Mouse (Mus musculus) brain, embryonic 18.5 days (tissue): ENCODE data around the gene Man2a2.
A peak's percentile ranks its signal among the peaks of the same experiment; 100 is the strongest.

Experiments
- DNase-seq: peaks from one replicate; pipeline ENCODE4 v3.0.0-alpha.2; 2012; ENCODE audit warnings: low read depth, low spot score

Man2a2 gene

GRCm38 (mm10) chr7:80371041-80371751 is at the start of gene Man2a2:
TSS of gene Man2a2 (minus strand) at chr7:80371375.
- DNase-seq = peak; percentile 46

- DNase-seq = no peak
Measured at GRCm38 (mm10) chr7:80420586-80420985, 49.4 kb upstream of the Man2a2 start.

- no peak for DNase-seq
Measured at GRCm38 (mm10) chr7:80419278-80419677, 48.1 kb upstream of the Man2a2 start.

- DNase-seq = no peak
Measured at GRCm38 (mm10) chr7:80418036-80418435, 46.9 kb upstream of the Man2a2 start.

GRCm38 (mm10) chr7:80417601-80418000 is 46.4 kb upstream of the Man2a2 start:
- no peak for DNase-seq

- no peak for DNase-seq
Measured at GRCm38 (mm10) chr7:80416969-80417368, 45.8 kb upstream of the Man2a2 start.

- DNase-seq = no peak
Measured at GRCm38 (mm10) chr7:80414303-80414855, 43.2 kb upstream of the Man2a2 start.

GRCm38 (mm10) chr7:80413512-80414302 is 42.5 kb upstream of the Man2a2 start:
- DNase-seq = no peak

GRCm38 (mm10) chr7:80412781-80413180 is 41.6 kb upstream of the Man2a2 start:
- no peak for DNase-seq

GRCm38 (mm10) chr7:80412279-80412678 is 41.1 kb upstream of the Man2a2 start:
- DNase-seq = no peak

- no peak for DNase-seq
Measured at GRCm38 (mm10) chr7:80410380-80410779, 39.2 kb upstream of the Man2a2 start.

- no peak for DNase-seq
Measured at GRCm38 (mm10) chr7:80407712-80408111, 36.5 kb upstream of the Man2a2 start.

GRCm38 (mm10) chr7:80406186-80406585 is 35.0 kb upstream of the Man2a2 start:
- DNase-seq = no peak

- DNase-seq = no peak
Measured at GRCm38 (mm10) chr7:80405188-80405695, 34.1 kb upstream of the Man2a2 start, which contains the start of gene Furin. TSS of gene Furin (minus strand) at chr7:80405436.

- no peak for DNase-seq
Measured at GRCm38 (mm10) chr7:80404101-80404894, 33.1 kb upstream of the Man2a2 start.

GRCm38 (mm10) chr7:80403551-80403950 is 32.4 kb upstream of the Man2a2 start:
- DNase-seq = peak; percentile 51

GRCm38 (mm10) chr7:80402651-80403321 is 31.6 kb upstream of the Man2a2 start:
- no peak for DNase-seq

- no peak for DNase-seq
Measured at GRCm38 (mm10) chr7:80401860-80402641, 30.9 kb upstream of the Man2a2 start.

- no peak for DNase-seq
Measured at GRCm38 (mm10) chr7:80401041-80401859, 30.1 kb upstream of the Man2a2 start.
